Mouse (Mus musculus): ENCODE data around the gene Brd1. TPM values are rescaled to one million over a fixed set of nuclear protein-coding genes. Genes with fewer than 3 reads are reported as not detected.
"Not testable (repeated sequence)": the region's sequence is repeated elsewhere in the genome, so short reads cannot be mapped to it uniquely, and the experiment has no call there.

Gene Brd1
- polyA plus RNA-seq, 1 experiment from 2014 or later, result 20.8 TPM

GRCm38 (mm10) chr15:88724311-88724710, 9.7 kb downstream of the Brd1 start:
- H3K27me3 ChIP-seq (replicated peaks), result no peaks in the 10 kb centered on the region
- no peak overlapping the region for H3K27ac ChIP-seq
- peaks cover 12% of the 10 kb centered on the region; the same call in 1 of the 2 replicates for H3K4me1 ChIP-seq
- no peak overlapping the region for H3K9ac ChIP-seq
- H3K36me3 ChIP-seq (replicated peaks), result peaks cover 34% of the 10 kb centered on the region
- ATAC-seq (replicated peaks), result no peak
- H3K4me3 ChIP-seq, result no peak overlapping the region
- no peaks in the 10 kb centered on the region for H3K9me3 ChIP-seq
- WGBS, result 86% methylated on average over 7 of the region's 7 CpGs
- H3K4me2 ChIP-seq, result no peak overlapping the region

- no peak overlapping the region for H3K4me3 ChIP-seq
- peaks cover 25% of the 10 kb centered on the region for H3K36me3 ChIP-seq (replicated peaks)
- no peak overlapping the region for H3K9ac ChIP-seq
- H3K27ac ChIP-seq, result no peak overlapping the region
- 92% methylated on average over 6 of the region's 6 CpGs for WGBS
- no peaks in the 10 kb centered on the region for H3K27me3 ChIP-seq (replicated peaks)
- no peaks in the 10 kb centered on the region for H3K9me3 ChIP-seq
- H3K4me1 ChIP-seq, result peaks cover 10% of the 10 kb centered on the region; the same call in 1 of the 2 replicates
- no peak overlapping the region for H3K4me2 ChIP-seq
- 0 out of 2 replicates have a peak, but pooled peaks have one; percentile 37 for ATAC-seq (replicated peaks)
Measured at GRCm38 (mm10) chr15:88723205-88723604, 10.8 kb downstream of the Brd1 start.

- ATAC-seq (replicated peaks), result no peak
- Histone ChIP-seq H3K4me3 (no peak overlapping the region), H3K4me2 (no peak overlapping the region), H3K9ac (no peak overlapping the region), H3K4me1 (peaks cover 14% of the 10 kb centered on the region; the same call in 1 of the 2 replicates), H3K9me3 (no peaks in the 10 kb centered on the region), H3K36me3 (replicated peaks) (peaks cover 44% of the 10 kb centered on the region), H3K27ac (no peak overlapping the region), H3K27me3 (replicated peaks) (no peaks in the 10 kb centered on the region)
- 63% methylated on average over 9 of the region's 9 CpGs for WGBS
Measured at GRCm38 (mm10) chr15:88717239-88717638, 16.8 kb downstream of the Brd1 start.

GRCm38 (mm10) chr15:88716350-88716749, 17.7 kb downstream of the Brd1 start:
- Histone ChIP-seq H3K27ac (no peak overlapping the region), H3K4me3 (no peak overlapping the region), H3K9me3 (no peaks in the 10 kb centered on the region), H3K4me2 (no peak overlapping the region), H3K27me3 (replicated peaks) (no peaks in the 10 kb centered on the region), H3K4me1 (peaks cover 11% of the 10 kb centered on the region; the same call in 1 of the 2 replicates), H3K36me3 (replicated peaks) (peaks cover 50% of the 10 kb centered on the region), H3K9ac (no peak overlapping the region)
- ATAC-seq (replicated peaks), result no peak

GRCm38 (mm10) chr15:88714021-88714589, 19.9 kb downstream of the Brd1 start:
- Histone ChIP-seq H3K27me3 (replicated peaks) (no peaks in the 10 kb centered on the region), H3K9ac (no peak overlapping the region), H3K4me3 (no peak overlapping the region), H3K27ac (no peak overlapping the region), H3K4me2 (no peak overlapping the region), H3K9me3 (no peaks in the 10 kb centered on the region), H3K36me3 (replicated peaks) (peaks cover 56% of the 10 kb centered on the region), H3K4me1 (peaks cover 8% of the 10 kb centered on the region; the same call in 1 of the 2 replicates)
- WGBS, result 87% methylated on average over 6 of the region's 6 CpGs
- ATAC-seq (replicated peaks), result no peak

- ATAC-seq (replicated peaks), result no peak
- 92% methylated on average over 15 of the region's 15 CpGs for WGBS
- H3K27me3 ChIP-seq (replicated peaks), result no peaks in the 10 kb centered on the region
- H3K9ac ChIP-seq, result no peak overlapping the region
- no peaks in the 10 kb centered on the region for H3K9me3 ChIP-seq
- H3K4me3 ChIP-seq, result no peak overlapping the region
- H3K27ac ChIP-seq, result no peak overlapping the region
- no peak overlapping the region for H3K4me2 ChIP-seq
- H3K36me3 ChIP-seq (replicated peaks), result peaks cover 71% of the 10 kb centered on the region
- H3K4me1 ChIP-seq, result peaks cover 5% of the 10 kb centered on the region; the same call in 1 of the 2 replicates
Measured at GRCm38 (mm10) chr15:88712501-88712900, 21.5 kb downstream of the Brd1 start.

- H3K4me2 ChIP-seq, result no peak overlapping the region
- no peak for ATAC-seq (replicated peaks)
- 92% methylated on average over 5 of the region's 5 CpGs for whole genome bisulfite sequencing
Measured at GRCm38 (mm10) chr15:88709878-88710277, 24.2 kb downstream of the Brd1 start.

GRCm38 (mm10) chr15:88708657-88709511, 25.1 kb downstream of the Brd1 start:
- Histone ChIP-seq H3K4me1 (no peaks in the 10 kb centered on the region), H3K27ac (no peak overlapping the region), H3K9me3 (no peaks in the 10 kb centered on the region), H3K4me3 (no peak overlapping the region), H3K4me2 (no peak overlapping the region), H3K9ac (no peak overlapping the region), H3K27me3 (replicated peaks) (no peaks in the 10 kb centered on the region), H3K36me3 (replicated peaks) (peaks cover 76% of the 10 kb centered on the region)
- WGBS, result 75% methylated on average over 13 of the region's 13 CpGs
- ATAC-seq (replicated peaks), result no peak

More at GRCm38 (mm10) chr15:88709878-88710277, 24.2 kb downstream of the Brd1 start:
- no peak overlapping the region for H3K27ac ChIP-seq
- no peaks in the 10 kb centered on the region for H3K4me1 ChIP-seq
- no peaks in the 10 kb centered on the region for H3K9me3 ChIP-seq
- H3K9ac ChIP-seq, result no peak overlapping the region
- H3K27me3 ChIP-seq (replicated peaks), result no peaks in the 10 kb centered on the region
- H3K4me3 ChIP-seq, result no peak overlapping the region
- H3K36me3 ChIP-seq (replicated peaks), result peaks cover 72% of the 10 kb centered on the region

- ATAC-seq (replicated peaks), result no peak
- no peak overlapping the region for H3K9ac ChIP-seq
- H3K4me1 ChIP-seq, result no peaks in the 10 kb centered on the region
- H3K9me3 ChIP-seq, result no peaks in the 10 kb centered on the region
- H3K4me3 ChIP-seq, result no peak overlapping the region
- H3K36me3 ChIP-seq (replicated peaks), result peaks cover 76% of the 10 kb centered on the region
- no peak overlapping the region for H3K4me2 ChIP-seq
- H3K27ac ChIP-seq, result no peak overlapping the region
- no peaks in the 10 kb centered on the region for H3K27me3 ChIP-seq (replicated peaks)
- 94% methylated on average over 5 of the region's 5 CpGs for WGBS
Measured at GRCm38 (mm10) chr15:88708204-88708603, 25.8 kb downstream of the Brd1 start.

GRCm38 (mm10) chr15:88706987-88707386, 27.0 kb downstream of the Brd1 start:
- H3K4me3 ChIP-seq; H3K27ac ChIP-seq; H3K4me1 ChIP-seq; H3K27me3 ChIP-seq (replicated peaks); H3K9me3 ChIP-seq; ATAC-seq (replicated peaks); H3K9ac ChIP-seq; H3K4me2 ChIP-seq: not testable (repeated sequence)
- H3K36me3 ChIP-seq (replicated peaks), result peaks cover 64% of the 10 kb centered on the region
- WGBS, result 74% methylated on average over 13 of the region's 13 CpGs

GRCm38 (mm10) chr15:88706320-88706719, 27.7 kb downstream of the Brd1 start:
- ATAC-seq (replicated peaks), result no peak
- H3K4me2 ChIP-seq, result no peak overlapping the region
- no peak overlapping the region for H3K27ac ChIP-seq
- 92% methylated on average over 6 of the region's 6 CpGs for WGBS
- H3K4me1 ChIP-seq, result no peaks in the 10 kb centered on the region
- H3K9ac ChIP-seq, result no peak overlapping the region
- peaks cover 58% of the 10 kb centered on the region for H3K36me3 ChIP-seq (replicated peaks)
- H3K4me3 ChIP-seq, result no peak overlapping the region
- H3K9me3 ChIP-seq, result no peaks in the 10 kb centered on the region
- no peaks in the 10 kb centered on the region for H3K27me3 ChIP-seq (replicated peaks)

GRCm38 (mm10) chr15:88704284-88704683, 29.7 kb downstream of the Brd1 start:
- H3K4me2 ChIP-seq, result no peak overlapping the region
- H3K27ac ChIP-seq, result no peak overlapping the region
- H3K9me3 ChIP-seq, result no peaks in the 10 kb centered on the region
- H3K4me1 ChIP-seq, result no peaks in the 10 kb centered on the region
- H3K27me3 ChIP-seq (replicated peaks), result no peaks in the 10 kb centered on the region
- H3K9ac ChIP-seq, result no peak overlapping the region
- H3K4me3 ChIP-seq, result no peak overlapping the region
- peaks cover 66% of the 10 kb centered on the region for H3K36me3 ChIP-seq (replicated peaks)
- WGBS, result 72% methylated on average over 1 of the region's 1 CpGs
- no peak for ATAC-seq (replicated peaks)

All from midbrain, embryonic 15.5 days (tissue).